Mouse (Mus musculus) cerebellum, adult 11-12 months (tissue): Measurements from ENCODE around the gene Ptprb.

Source experiments
- DNase-seq: peaks from one replicate; pipeline ENCODE4 v3.0.0; 2022

Ptprb gene

DNA sequence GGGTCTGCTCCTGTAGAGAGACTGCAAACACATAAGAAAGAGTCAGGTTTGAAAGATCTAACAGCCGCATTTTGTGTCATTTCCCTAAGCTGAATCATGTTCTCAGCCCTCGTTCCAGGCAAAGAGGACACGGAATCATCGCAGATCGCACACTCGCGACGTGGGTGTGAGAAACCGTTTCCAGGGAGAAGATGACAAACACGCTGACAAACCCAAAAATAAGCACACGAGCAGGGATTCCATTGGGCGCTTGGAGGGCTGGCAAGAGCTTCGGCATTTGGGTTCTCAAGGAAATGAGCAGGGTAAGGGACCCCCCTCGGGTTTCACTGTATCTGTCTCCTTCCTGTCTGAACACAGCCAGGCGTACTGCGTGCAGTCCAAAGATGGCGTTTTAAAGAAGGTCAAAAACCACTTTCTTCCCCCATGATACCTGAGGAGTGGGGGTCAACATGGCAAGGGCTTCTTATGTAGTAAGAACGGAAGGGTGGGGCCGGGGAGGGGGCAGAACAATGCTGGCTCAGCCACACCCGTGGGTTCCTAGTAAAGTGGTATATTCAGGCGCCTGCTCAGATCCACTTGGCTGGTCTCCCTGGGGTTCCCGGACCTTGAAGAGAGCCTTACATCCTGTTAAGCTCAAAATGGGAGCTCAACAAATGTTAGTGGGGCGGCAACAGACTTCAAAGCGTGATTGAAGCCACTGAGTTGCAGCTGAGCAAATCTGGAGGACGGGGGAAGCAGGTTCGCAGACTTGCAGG is 152.9 kb downstream of the Ptprb start:
- no peak for DNase-seq

DNA sequence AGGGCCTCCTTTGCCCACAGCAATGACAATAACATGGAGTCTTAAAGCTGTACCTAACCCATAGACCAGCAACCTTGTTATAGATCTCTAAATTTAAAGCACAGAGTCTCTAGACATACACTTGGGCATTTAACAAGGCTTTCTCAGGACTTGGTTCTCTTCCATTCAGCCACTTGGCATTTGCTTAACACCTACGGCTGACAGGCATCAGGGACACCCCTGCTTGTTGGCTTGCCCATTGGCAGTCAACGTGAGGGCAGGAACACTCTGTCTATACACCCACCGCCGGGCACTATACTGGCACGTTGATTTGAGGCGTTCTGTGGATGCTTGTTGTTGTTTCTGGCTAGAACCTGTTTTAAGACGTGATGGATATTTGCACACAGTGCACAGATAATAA is 157.1 kb downstream of the Ptprb start:
- DNase-seq, result no peak

DNA sequence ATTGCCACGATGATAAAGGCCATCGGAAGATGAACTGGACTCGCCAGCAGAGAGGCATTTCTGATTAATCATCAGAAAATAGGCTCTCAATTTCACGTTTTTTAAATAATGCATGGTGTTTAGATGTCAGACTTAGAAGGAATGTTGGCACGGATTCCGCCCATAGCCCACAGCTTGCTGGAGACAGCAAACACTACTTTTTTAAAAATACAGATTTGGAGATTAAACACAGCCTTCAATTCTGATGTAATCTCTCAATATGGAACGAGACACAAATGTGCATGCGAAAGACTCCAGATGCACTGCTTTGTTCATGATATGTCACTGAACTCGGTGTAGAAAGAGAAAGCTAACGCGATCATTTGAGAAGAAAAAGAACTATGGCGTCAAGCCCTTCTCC is 160.1 kb downstream of the Ptprb start:
- DNase-seq, result no peak
